In genomic region chr10:83212618-83213017, GRCm38 (mm10) we compare ENCODE assay signal across 13 mouse cellular contexts.
"Had no signal": no experiment of that assay in that cellular context is flagged by ENCODE, and none has a peak within 500 bp of the region (broad histone marks: within the 10 kb centered on the region; RNA-seq: fewer than 3 reads in every experiment).

No protein-coding gene starts in this region.

- ATAC-seq: midbrain, embryonic 16.5 days had no signal

- DNase-seq: lung, adult 18-20 months; lung, embryonic 14.5 days; lung, postnatal 10 days; lung, postnatal 4 days; midbrain, embryonic 14.5 days; retina, postnatal 1 day; right cerebral cortex, postnatal 14 days; right cerebral cortex, postnatal 4 days; spleen, adult 18-20 months; thymus, adult 2 months; thymus, postnatal 25 days; thymus, postnatal 4 days had no signal
